Mouse (Mus musculus): ENCODE data around the gene Krt80. TPM values are rescaled to one million over a fixed set of nuclear protein-coding genes. Genes with fewer than 3 reads are reported as not detected.
A peak's percentile ranks its signal among the peaks of the same experiment; 100 is the strongest.

Gene Krt80
- total RNA-seq, 2 experiments from 2014 or later, result 4.3 to 7.8 TPM

DNA sequence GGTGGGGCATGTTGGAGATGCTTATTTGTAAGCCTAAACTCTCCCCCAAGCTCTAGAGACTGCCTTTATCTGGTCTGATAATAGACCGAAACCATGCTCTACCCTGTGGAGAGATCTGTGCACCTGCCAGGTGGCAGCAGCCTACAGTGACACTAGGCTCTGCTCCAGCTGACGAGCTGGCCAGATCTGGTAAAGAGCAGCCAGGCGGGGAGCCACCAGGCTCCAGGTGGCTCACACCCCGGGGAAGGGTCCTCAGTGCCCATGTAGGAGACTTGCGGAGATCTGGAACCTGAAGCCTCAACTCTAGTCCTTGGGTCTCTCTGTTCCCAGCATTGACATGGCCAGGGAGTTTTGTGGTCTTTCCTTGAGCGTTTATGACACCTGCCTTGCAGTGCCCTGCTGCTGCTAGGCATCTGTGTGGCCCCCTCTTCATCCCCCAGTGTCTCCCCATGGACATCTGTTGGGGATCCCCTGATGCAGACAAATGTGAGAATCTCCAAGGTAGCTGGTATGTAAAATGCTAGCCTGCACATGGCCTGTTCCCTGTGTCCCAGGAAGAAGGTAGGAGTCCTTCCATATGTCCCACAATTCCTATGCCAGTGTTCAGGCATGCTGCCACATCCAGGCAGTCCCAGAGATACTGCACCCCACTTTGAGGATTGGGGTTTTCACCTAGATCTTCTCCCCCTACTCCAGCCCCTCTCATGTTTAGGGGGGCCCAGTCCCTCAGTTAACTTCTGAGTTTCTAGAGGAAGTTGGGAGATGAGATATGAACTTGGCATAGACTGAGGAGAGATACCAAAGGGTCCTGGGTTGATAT lies 6.2 kb upstream of the Krt80 start:
- DNase-seq (ENCODE audit: low spot score in 2 of 2), result no peak

- DNase-seq (ENCODE audit: low spot score in 2 of 2), result peak in 1 of 2 experiments; percentile 60
These were observed 4.9 kb upstream of the Krt80 start for GRCm38 (mm10) chr15:101374879-101375278.

- no peak for DNase-seq (ENCODE audit: low spot score in 2 of 2)
These were observed 3.4 kb upstream of the Krt80 start for GRCm38 (mm10) chr15:101373286-101373898.

GRCm38 (mm10) chr15:101372131-101372977 lies 2.4 kb upstream of the Krt80 start:
- no peak for DNase-seq (ENCODE audit: low spot score in 2 of 2)

GRCm38 (mm10) chr15:101371141-101371985 lies 1.4 kb upstream of the Krt80 start:
- DNase-seq (ENCODE audit: low spot score in 2 of 2), result no peak

GRCm38 (mm10) chr15:101369382-101370100 lies 421 bp downstream of the Krt80 start:
- DNase-seq (ENCODE audit: low spot score in 2 of 2), result no peak

- DNase-seq (ENCODE audit: low spot score in 2 of 2), result no peak
These were observed 1.2 kb downstream of the Krt80 start for GRCm38 (mm10) chr15:101368502-101369381.

DNA sequence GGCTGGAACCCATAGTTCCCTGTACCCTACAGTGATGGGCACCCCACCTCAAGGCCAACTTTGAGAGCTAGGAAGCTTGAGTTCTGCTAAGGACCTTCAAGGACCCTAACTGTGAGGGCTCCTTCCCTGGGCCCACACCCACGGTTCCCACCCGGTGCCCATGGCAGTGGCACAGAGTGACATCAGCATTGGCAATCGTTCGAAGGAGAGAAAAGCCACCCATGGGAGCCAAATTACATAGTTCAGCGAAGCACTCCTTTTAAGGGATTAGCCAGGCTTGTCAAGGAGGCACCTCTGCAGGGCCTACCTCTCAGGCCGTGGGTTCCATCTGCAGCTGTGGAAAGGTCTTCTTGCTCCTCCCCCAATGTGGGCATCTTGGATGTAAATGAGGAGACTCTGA lies 1.9 kb downstream of the Krt80 start:
- no peak for DNase-seq (ENCODE audit: low spot score in 2 of 2)

GRCm38 (mm10) chr15:101367497-101367896 lies 2.5 kb downstream of the Krt80 start:
- no peak for DNase-seq (ENCODE audit: low spot score in 2 of 2)

GRCm38 (mm10) chr15:101366926-101367325 lies 3.0 kb downstream of the Krt80 start:
- DNase-seq (ENCODE audit: low spot score in 2 of 2), result no peak

- DNase-seq (ENCODE audit: low spot score in 2 of 2), result no peak
These were observed 3.5 kb downstream of the Krt80 start for GRCm38 (mm10) chr15:101366482-101366881.

GRCm38 (mm10) chr15:101365721-101366120 lies 4.2 kb downstream of the Krt80 start:
- no peak for DNase-seq (ENCODE audit: low spot score in 2 of 2)

DNA sequence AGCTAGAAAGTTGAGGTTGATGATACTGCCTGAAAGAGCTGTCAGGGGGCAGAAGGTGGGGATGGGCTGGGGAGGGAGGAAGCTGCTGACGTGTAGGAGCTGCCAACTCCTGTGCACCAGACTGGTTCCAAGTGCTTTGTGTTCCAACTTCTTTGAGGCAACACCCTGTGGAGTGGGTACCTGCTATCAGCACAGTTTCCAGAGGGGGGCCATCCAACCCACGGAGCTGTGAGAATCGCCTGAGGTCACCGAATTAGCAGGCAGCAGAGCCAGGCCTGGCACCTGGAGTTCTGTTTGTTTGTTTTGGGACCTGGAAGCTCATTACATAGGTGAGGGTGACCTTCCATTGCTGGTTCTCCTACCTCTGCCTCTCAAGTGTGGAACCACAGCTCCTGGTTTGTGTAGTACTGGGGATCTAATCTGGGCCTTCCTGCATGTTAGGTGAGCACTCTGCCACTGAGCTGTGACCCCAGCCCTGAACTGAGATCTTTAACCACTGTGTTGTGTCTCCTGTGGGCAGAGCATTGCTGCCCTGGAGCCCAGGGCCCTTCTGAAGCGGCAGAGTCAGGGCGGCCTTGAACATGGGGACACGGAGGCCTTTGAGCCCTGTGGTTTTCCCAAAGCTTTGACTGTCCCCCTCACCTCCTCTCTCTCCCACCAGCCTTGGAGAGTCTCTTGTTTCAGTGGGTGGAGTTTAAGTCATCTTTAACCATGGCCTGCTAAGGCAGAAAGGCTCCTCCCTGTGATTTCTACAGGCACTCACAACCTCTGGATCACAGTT lies 4.9 kb downstream of the Krt80 start:
- DNase-seq (ENCODE audit: low spot score in 2 of 2), result no peak

- no peak for DNase-seq (ENCODE audit: low spot score in 2 of 2)
These were observed 5.5 kb downstream of the Krt80 start for GRCm38 (mm10) chr15:101364425-101364824.

DNA sequence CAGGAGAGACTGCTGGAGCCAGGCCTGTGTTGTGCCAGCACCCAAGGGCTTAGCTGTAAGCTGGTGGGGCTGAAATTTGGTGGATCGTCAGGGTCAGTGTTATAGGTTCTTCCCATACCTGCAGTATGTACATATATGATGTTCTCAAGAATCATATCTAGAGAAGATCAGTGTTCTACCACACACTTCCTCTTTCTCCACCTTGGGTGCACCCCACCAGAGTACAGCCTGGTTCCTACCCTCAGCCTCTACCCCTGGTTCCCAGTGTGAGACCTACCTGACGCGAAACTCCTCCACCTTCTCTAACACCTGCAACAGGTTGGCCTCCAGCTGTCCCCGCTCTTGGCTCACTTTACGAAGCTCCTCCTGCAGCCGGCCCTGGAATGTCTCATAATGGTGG lies 6.0 kb downstream of the Krt80 start:
- DNase-seq (ENCODE audit: low spot score in 2 of 2), result no peak

GRCm38 (mm10) chr15:101362393-101363010 lies 7.5 kb downstream of the Krt80 start:
- no peak for DNase-seq (ENCODE audit: low spot score in 2 of 2)

- no peak for DNase-seq (ENCODE audit: low spot score in 2 of 2)
These were observed 14.6 kb downstream of the Krt80 start for GRCm38 (mm10) chr15:101355382-101355786.

Data from adrenal gland, adult 18-20 months (tissue).